Mouse (Mus musculus) CD4-positive, CD25-positive, alpha-beta regulatory T cell, adult 2 months (primary cell): ENCODE measurements around the gene Hoxb3.

Experiments used
- DNase-seq: peaks from one replicate; pipeline ENCODE4 v3.0.0-alpha.2; 2012; ENCODE audit warnings: low read depth, low spot score

Hoxb3 gene

GRCm38 (mm10) chr11:96352691-96353521 lies 29.8 kb downstream of the Hoxb3 start:
- peak; percentile 35 for DNase-seq

- no peak for DNase-seq
These were observed 30.4 kb downstream of the Hoxb3 start for GRCm38 (mm10) chr11:96353522-96353841.

GRCm38 (mm10) chr11:96353939-96354338 lies 30.8 kb downstream of the Hoxb3 start:
- DNase-seq = no peak

GRCm38 (mm10) chr11:96354376-96354775 lies 31.2 kb downstream of the Hoxb3 start:
- no peak for DNase-seq

GRCm38 (mm10) chr11:96354801-96355311 lies 31.7 kb downstream of the Hoxb3 start:
- DNase-seq = no peak

GRCm38 (mm10) chr11:96363807-96364206 lies 40.7 kb downstream of the Hoxb3 start:
- DNase-seq = peak; percentile 5

GRCm38 (mm10) chr11:96365441-96366091 lies 42.4 kb downstream of the Hoxb3 start, which contains the start of gene Hoxb1:
Hoxb1 (plus strand) TSS chr11:96365752.
- DNase-seq = no peak

- DNase-seq = peak; percentile 9
These were observed 43.2 kb downstream of the Hoxb3 start for GRCm38 (mm10) chr11:96366092-96367041.

GRCm38 (mm10) chr11:96367141-96367540 lies 44.0 kb downstream of the Hoxb3 start:
- no peak for DNase-seq

- DNase-seq = no peak
These were observed 45.6 kb downstream of the Hoxb3 start for GRCm38 (mm10) chr11:96368686-96369085.

- no peak for DNase-seq
These were observed 46.0 kb downstream of the Hoxb3 start for GRCm38 (mm10) chr11:96369140-96369539.

- no peak for DNase-seq
These were observed 48.6 kb downstream of the Hoxb3 start for GRCm38 (mm10) chr11:96371726-96372125.

- DNase-seq = no peak
These were observed 49.4 kb downstream of the Hoxb3 start for GRCm38 (mm10) chr11:96372519-96372918.

GRCm38 (mm10) chr11:96374810-96375209 lies 51.7 kb downstream of the Hoxb3 start:
- no peak for DNase-seq

- no peak for DNase-seq
These were observed 60.3 kb downstream of the Hoxb3 start for GRCm38 (mm10) chr11:96383381-96383780.

- DNase-seq = no peak
These were observed 64.5 kb downstream of the Hoxb3 start for GRCm38 (mm10) chr11:96387635-96388034.

GRCm38 (mm10) chr11:96396772-96397626 lies 73.9 kb downstream of the Hoxb3 start:
- DNase-seq = no peak
